Mouse (Mus musculus): ENCODE results near the gene Ccno. TPM values are rescaled to one million over a fixed set of nuclear protein-coding genes. Genes with fewer than 3 reads are reported as not detected.
A peak's percentile ranks its signal among the peaks of the same experiment; 100 is the strongest.

Gene Ccno
- polyA plus RNA-seq, 1 experiment from 2014 or later: 0.55 TPM

- WGBS: 44% methylated on average over 10 of the region's 10 CpGs
Observed at GRCm38 (mm10) chr13:112976720-112977119, 10.9 kb upstream of the Ccno start.

GRCm38 (mm10) chr13:112985605-112986450 lies 1.8 kb upstream of the Ccno start:
- 7% methylated on average over 18 of the region's 18 CpGs for WGBS
- Histone ChIP-seq H3K4me1 (ENCODE audit: control insufficient read depth, insufficient read depth, low read length) (peaks cover 30% of the 10 kb centered on the region), H3K4me2 (replicated peaks; ENCODE audit: low read depth, low read length) (peak overlapping the region; percentile 96; the same call in 1 of the 2 replicates)

More at GRCm38 (mm10) chr13:112976720-112977119, 10.9 kb upstream of the Ccno start:
- no peak overlapping the region for H3K27ac ChIP-seq (ENCODE audit: low read depth, low read length)
- peaks cover 5% of the 10 kb centered on the region; the same call in 1 of the 2 replicates for H3K27me3 ChIP-seq (ENCODE audit: control insufficient read depth, insufficient read depth, low read length)
- H3K4me1 ChIP-seq (ENCODE audit: control insufficient read depth, insufficient read depth, low read length): no peaks in the 10 kb centered on the region
- no peak overlapping the region for H3K4me3 ChIP-seq (ENCODE audit: low read length)
- 0 out of 2 replicates have a peak overlapping the region, but pooled peaks have one; percentile 9 for H3K4me2 ChIP-seq (replicated peaks; ENCODE audit: low read depth, low read length)
- no peak overlapping the region for H3K9ac ChIP-seq (ENCODE audit: low read depth, low read length)
- H3K9me3 ChIP-seq (ENCODE audit: control insufficient read depth, low read length): no peaks in the 10 kb centered on the region
- H3K36me3 ChIP-seq (ENCODE audit: control insufficient read depth, insufficient read depth, low read length): no peaks in the 10 kb centered on the region
- ATAC-seq (ENCODE audit: low FRiP score, low TSS enrichment): no peak

DNA sequence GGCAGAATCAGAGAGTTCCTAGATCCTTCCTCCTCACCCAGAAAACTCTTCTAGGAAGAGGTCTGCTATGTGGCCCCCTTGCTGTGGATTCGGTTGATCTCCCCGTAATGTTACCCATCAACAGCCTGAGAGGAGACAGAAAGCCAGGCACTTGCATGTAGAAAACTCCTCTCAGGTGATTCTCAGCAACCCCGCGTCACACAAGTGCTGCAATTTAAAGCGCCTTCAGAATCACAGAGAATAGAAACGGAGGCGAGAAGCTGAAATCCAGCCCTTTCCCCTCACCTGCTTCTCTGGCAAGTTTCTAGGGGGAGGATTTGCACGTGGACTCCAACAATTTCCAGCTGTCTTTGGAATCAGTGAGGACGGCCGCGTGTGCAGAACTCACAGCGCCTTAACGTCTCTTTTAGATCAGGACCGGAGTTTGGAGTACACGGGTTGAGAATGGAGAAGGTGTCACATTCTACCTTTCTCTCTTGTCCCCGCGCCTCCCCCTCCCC lies 1.1 kb upstream of the Ccno start:
- H3K4me1 ChIP-seq (ENCODE audit: control insufficient read depth, insufficient read depth, low read length): peaks cover 30% of the 10 kb centered on the region
- peak overlapping the region; percentile 53 for H3K4me3 ChIP-seq (ENCODE audit: low read length)
- H3K9ac ChIP-seq (ENCODE audit: low read depth, low read length): peak overlapping the region; percentile 4; the same call in 1 of the 2 replicates
- no peak overlapping the region for H3K27ac ChIP-seq (ENCODE audit: low read depth, low read length)
- peaks cover 55% of the 10 kb centered on the region for H3K27me3 ChIP-seq (ENCODE audit: control insufficient read depth, insufficient read depth, low read length)
- under 1% methylated on average over 17 of the region's 17 CpGs for WGBS
- H3K9me3 ChIP-seq (ENCODE audit: control insufficient read depth, low read length): no peaks in the 10 kb centered on the region
- H3K4me2 ChIP-seq (replicated peaks; ENCODE audit: low read depth, low read length): peak overlapping the region; percentile 96; the same call in 1 of the 2 replicates
- H3K36me3 ChIP-seq (ENCODE audit: control insufficient read depth, insufficient read depth, low read length): no peaks in the 10 kb centered on the region
- ATAC-seq (ENCODE audit: low FRiP score, low TSS enrichment): no peak

More at GRCm38 (mm10) chr13:112985605-112986450, 1.8 kb upstream of the Ccno start:
- no peak overlapping the region for H3K27ac ChIP-seq (ENCODE audit: low read depth, low read length)
- no peak overlapping the region for H3K9ac ChIP-seq (ENCODE audit: low read depth, low read length)
- H3K27me3 ChIP-seq (ENCODE audit: control insufficient read depth, insufficient read depth, low read length): peaks cover 49% of the 10 kb centered on the region
- H3K9me3 ChIP-seq (ENCODE audit: control insufficient read depth, low read length): no peaks in the 10 kb centered on the region
- no peak for ATAC-seq (ENCODE audit: low FRiP score, low TSS enrichment)
- H3K36me3 ChIP-seq (ENCODE audit: control insufficient read depth, insufficient read depth, low read length): no peaks in the 10 kb centered on the region
- peak overlapping the region; percentile 53; the same call in 1 of the 2 replicates for H3K4me3 ChIP-seq (ENCODE audit: low read length)

DNA sequence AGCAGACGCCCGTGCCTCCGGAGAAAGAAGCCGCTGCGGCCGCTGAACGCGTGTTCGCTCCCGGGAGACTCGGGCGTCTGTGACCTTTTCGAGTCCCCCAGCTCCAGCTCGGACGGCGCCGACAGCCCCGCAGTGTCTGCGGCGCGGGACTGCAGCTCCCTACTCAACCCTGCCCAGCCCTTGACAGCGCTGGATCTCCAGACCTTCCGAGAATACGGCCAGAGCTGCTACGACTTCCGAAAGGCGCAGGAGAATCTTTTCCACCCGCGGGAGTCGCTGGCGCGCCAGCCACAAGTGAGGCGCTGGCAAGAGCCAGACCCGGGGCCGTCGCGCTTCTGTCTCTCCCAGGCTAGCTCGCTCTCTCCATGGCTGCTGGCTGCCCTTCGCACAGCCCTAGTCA lies 389 bp downstream of the Ccno start:
- Histone ChIP-seq H3K27ac (ENCODE audit: low read depth, low read length) (no peak overlapping the region), H3K4me3 (ENCODE audit: low read length) (peak overlapping the region; percentile 53), H3K4me1 (ENCODE audit: control insufficient read depth, insufficient read depth, low read length) (peaks cover 30% of the 10 kb centered on the region), H3K9me3 (ENCODE audit: control insufficient read depth, low read length) (no peaks in the 10 kb centered on the region), H3K4me2 (replicated peaks; ENCODE audit: low read depth, low read length) (peak overlapping the region; percentile 96), H3K27me3 (ENCODE audit: control insufficient read depth, insufficient read depth, low read length) (peaks cover 64% of the 10 kb centered on the region), H3K9ac (ENCODE audit: low read depth, low read length) (peak overlapping the region; percentile 51), H3K36me3 (ENCODE audit: control insufficient read depth, insufficient read depth, low read length) (no peaks in the 10 kb centered on the region)
- WGBS: 0% methylated on average over 39 of the region's 39 CpGs
- peak; percentile 29 for ATAC-seq (ENCODE audit: low FRiP score, low TSS enrichment)

GRCm38 (mm10) chr13:112988866-112989265 lies 1.3 kb downstream of the Ccno start:
- no peak overlapping the region for H3K9ac ChIP-seq (ENCODE audit: low read depth, low read length)

DNA sequence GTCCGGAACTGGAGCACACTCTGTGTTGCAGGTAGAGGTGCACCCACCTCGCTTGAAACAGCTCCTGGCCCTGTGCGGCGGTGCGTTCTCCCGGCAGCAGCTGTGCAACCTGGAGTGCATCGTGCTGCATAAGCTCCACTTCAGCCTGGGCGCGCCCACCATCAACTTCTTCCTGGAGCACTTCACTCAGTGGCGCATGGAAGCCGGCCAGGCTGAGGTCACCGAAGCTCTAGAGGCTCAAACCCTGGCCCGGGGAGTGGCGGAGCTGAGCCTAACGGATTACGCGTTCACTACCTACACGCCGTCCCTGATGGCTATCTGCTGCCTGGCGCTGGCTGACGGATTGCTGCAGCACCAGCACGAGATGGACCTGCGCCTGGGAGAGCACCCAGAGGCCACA lies 1.9 kb downstream of the Ccno start:
- no peak overlapping the region for H3K9ac ChIP-seq (ENCODE audit: low read depth, low read length)
- peaks cover 79% of the 10 kb centered on the region for H3K27me3 ChIP-seq (ENCODE audit: control insufficient read depth, insufficient read depth, low read length)
- no peaks in the 10 kb centered on the region for H3K36me3 ChIP-seq (ENCODE audit: control insufficient read depth, insufficient read depth, low read length)
- H3K4me1 ChIP-seq (ENCODE audit: control insufficient read depth, insufficient read depth, low read length): peaks cover 39% of the 10 kb centered on the region
- WGBS: 2% methylated on average over 23 of the region's 23 CpGs
- H3K9me3 ChIP-seq (ENCODE audit: control insufficient read depth, low read length): no peaks in the 10 kb centered on the region
- H3K27ac ChIP-seq (ENCODE audit: low read depth, low read length): no peak overlapping the region
- no peak for ATAC-seq (ENCODE audit: low FRiP score, low TSS enrichment)
- peak overlapping the region; percentile 96 for H3K4me2 ChIP-seq (replicated peaks; ENCODE audit: low read depth, low read length)
- H3K4me3 ChIP-seq (ENCODE audit: low read length): peak overlapping the region; percentile 17

More at GRCm38 (mm10) chr13:112988866-112989265, 1.3 kb downstream of the Ccno start:
- Histone ChIP-seq H3K4me3 (ENCODE audit: low read length) (peak overlapping the region; percentile 53), H3K4me1 (ENCODE audit: control insufficient read depth, insufficient read depth, low read length) (peaks cover 37% of the 10 kb centered on the region), H3K4me2 (replicated peaks; ENCODE audit: low read depth, low read length) (peak overlapping the region; percentile 96), H3K9me3 (ENCODE audit: control insufficient read depth, low read length) (no peaks in the 10 kb centered on the region), H3K27ac (ENCODE audit: low read depth, low read length) (no peak overlapping the region), H3K36me3 (ENCODE audit: control insufficient read depth, insufficient read depth, low read length) (no peaks in the 10 kb centered on the region), H3K27me3 (ENCODE audit: control insufficient read depth, insufficient read depth, low read length) (peaks cover 72% of the 10 kb centered on the region)
- WGBS: 1% methylated on average over 19 of the region's 19 CpGs
- no peak for ATAC-seq (ENCODE audit: low FRiP score, low TSS enrichment)

GRCm38 (mm10) chr13:112990346-112990745 lies 2.7 kb downstream of the Ccno start:
- Histone ChIP-seq H3K4me1 (ENCODE audit: control insufficient read depth, insufficient read depth, low read length) (peaks cover 39% of the 10 kb centered on the region), H3K4me3 (ENCODE audit: low read length) (no peak overlapping the region)
- ATAC-seq (ENCODE audit: low FRiP score, low TSS enrichment): no peak

GRCm38 (mm10) chr13:112993531-112994152 lies 6.0 kb downstream of the Ccno start, which contains the start of gene Mcidas:
Gene Mcidas, plus strand, starts transcription at chr13:112993845.
- WGBS: under 1% methylated on average over 59 of the region's 63 CpGs
- H3K4me1 ChIP-seq (ENCODE audit: control insufficient read depth, insufficient read depth, low read length): peaks cover 19% of the 10 kb centered on the region
- peak within 1 kb of the TSS; percentile 78 for H3K4me2 ChIP-seq (replicated peaks; ENCODE audit: low read depth, low read length)
- no peaks in the 10 kb centered on the region for H3K9me3 ChIP-seq (ENCODE audit: control insufficient read depth, low read length)
- H3K27me3 ChIP-seq (ENCODE audit: control insufficient read depth, insufficient read depth, low read length): peaks cover 90% of the 10 kb centered on the region
- peak within 1 kb of the TSS; percentile 23 for H3K9ac ChIP-seq (ENCODE audit: low read depth, low read length)
- peak within 1 kb of the TSS; percentile 40 for H3K4me3 ChIP-seq (ENCODE audit: low read length)
- H3K27ac ChIP-seq (ENCODE audit: low read depth, low read length): no peak within 1 kb of the TSS
- peak; percentile 33; the same call in 1 of the 2 replicates for ATAC-seq (ENCODE audit: low FRiP score, low TSS enrichment)
- no peaks in the 10 kb centered on the region for H3K36me3 ChIP-seq (ENCODE audit: control insufficient read depth, insufficient read depth, low read length)

More at GRCm38 (mm10) chr13:112990346-112990745, 2.7 kb downstream of the Ccno start:
- Histone ChIP-seq H3K36me3 (ENCODE audit: control insufficient read depth, insufficient read depth, low read length) (no peaks in the 10 kb centered on the region), H3K27me3 (ENCODE audit: control insufficient read depth, insufficient read depth, low read length) (peaks cover 87% of the 10 kb centered on the region), H3K9ac (ENCODE audit: low read depth, low read length) (no peak overlapping the region), H3K9me3 (ENCODE audit: control insufficient read depth, low read length) (no peaks in the 10 kb centered on the region), H3K27ac (ENCODE audit: low read depth, low read length) (no peak overlapping the region), H3K4me2 (replicated peaks; ENCODE audit: low read depth, low read length) (no peak overlapping the region)
- WGBS: 9% methylated on average over 4 of the region's 4 CpGs
